Mouse (Mus musculus) left cerebral cortex, adult 11 months (tissue): ENCODE measurements at regions not wholly inside any gene's neighbourhood (a gene's known extent, or its start where the extent isn't known, plus 50 kb on each side); places are given as distances from the start of the nearest gene placed in this dataset.
A peak's percentile ranks its signal among the peaks of the same experiment; 100 is the strongest.
"Not testable (repeated sequence)": the region's sequence is repeated elsewhere in the genome, so short reads cannot be mapped to it uniquely, and the experiment has no call there.

Experiments
- DNase-seq: peaks from one replicate; pipeline ENCODE4 v3.0.0; 2022; ENCODE audit warnings: low spot score

DNA sequence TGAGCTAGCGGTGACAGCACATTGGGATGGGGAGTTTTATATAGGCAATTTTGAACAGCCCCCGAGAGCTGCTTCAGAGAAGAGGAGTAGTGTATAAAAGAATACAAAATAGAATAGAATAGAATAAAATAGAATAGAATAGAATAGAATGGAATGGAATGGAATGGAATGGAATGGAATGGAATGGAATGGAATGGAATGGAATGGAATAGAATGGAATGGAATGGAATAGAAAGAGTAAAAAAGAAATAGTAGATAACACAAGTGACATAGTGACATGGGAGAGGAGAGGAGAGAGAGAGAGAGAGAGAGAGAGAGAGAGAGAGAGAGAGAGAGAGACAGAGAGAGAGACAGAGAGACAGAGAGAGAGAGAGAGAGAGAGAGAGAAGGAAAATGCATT is 99.6 kb upstream of the Gm8882 start:
- not testable (repeated sequence) for DNase-seq

DNA sequence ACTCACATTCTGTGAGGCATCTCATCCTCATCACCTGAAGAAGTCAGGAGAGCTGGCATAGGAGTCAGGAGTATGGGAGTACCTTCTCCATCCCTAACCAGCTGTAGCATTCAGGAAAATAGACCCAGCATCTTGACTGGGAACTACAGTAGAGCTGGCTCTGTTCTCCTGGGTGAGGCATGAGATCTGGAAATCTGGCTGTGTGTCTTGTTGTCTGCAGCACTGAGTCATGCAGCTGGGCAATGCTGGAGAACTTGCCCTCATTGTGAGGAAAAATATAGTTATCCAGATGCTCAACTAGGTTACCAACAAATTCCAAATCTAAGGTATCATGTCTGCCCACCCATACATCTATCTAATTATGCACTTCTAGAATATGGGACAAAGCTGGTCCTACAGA is 72.1 kb upstream of the Gm8882 start:
- peak; percentile 3 for DNase-seq
